In the genomic region with DNA sequence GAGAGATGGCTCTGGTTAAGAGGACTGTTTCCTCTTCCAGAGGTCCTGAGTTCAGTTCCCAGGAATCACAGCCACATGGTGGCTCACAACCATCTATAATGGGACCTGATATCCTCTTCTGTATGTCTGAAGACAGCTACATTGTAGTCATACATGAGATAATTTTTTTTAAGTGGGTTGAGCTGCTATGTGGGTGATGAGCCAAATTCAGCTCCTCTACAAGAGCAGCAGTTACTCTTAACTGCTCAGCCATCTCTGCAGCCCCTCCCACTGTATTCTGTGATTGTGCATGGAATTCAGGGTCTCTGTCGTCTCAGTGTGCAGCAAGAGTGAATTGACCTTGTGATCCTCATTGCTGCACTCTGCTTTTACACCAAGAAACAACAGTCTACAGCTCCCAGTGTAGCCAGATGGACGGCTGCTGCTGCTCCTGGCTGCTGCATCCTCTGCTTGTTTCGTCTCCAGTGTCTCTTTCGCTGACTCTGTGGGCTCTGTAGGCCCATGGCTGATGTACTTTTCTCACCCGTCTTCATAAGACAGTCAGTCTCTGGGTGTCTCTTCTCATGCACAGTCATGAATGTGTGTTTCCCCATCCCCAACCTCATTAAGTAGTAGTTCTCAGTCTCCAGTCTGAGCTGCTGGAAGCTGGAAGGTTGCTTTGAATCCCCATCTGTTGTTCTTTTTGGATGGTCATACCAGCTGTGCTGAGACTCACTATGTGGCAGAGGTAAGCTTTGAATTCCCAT, we compare ENCODE assay signal across 13 mouse cellular contexts. TPM values are rescaled to one million over a fixed set of nuclear protein-coding genes. Genes with fewer than 3 reads are reported as not detected.
DNase-seq lines count a peak whose midpoint lies in the region; ATAC-seq lines count a peak whose summit lies in the region.
"Had no signal": no experiment of that assay in that cellular context is flagged by ENCODE, and none has a peak within 500 bp of the region (broad histone marks: within the 10 kb centered on the region; RNA-seq: fewer than 3 reads in every experiment).

No protein-coding gene starts in this region.

- no peaks in the 10 kb centered on the region for H3K4me1 ChIP-seq in embryonic facial prominence, embryonic 12.5 days
- no peaks in the 10 kb centered on the region for H3K4me1 ChIP-seq in embryonic facial prominence, embryonic 10.5 days
- H3K4me1 ChIP-seq: neural tube, embryonic 12.5 days had no signal

- peak overlapping the region; percentile 54; the same call in 1 of the 2 replicates for H3K27ac ChIP-seq in embryonic facial prominence, embryonic 12.5 days
- no peak overlapping the region for H3K27ac ChIP-seq in embryonic facial prominence, embryonic 10.5 days (replicated peaks)
- H3K27ac ChIP-seq: liver, embryonic 15.5 days; neural tube, embryonic 12.5 days had no signal

- peaks cover 24% of the 10 kb centered on the region for H3K36me3 ChIP-seq in embryonic facial prominence, embryonic 12.5 days
- H3K36me3 ChIP-seq in embryonic facial prominence, embryonic 10.5 days (replicated peaks), result peaks cover 46% of the 10 kb centered on the region

- no peak overlapping the region for H3K4me2 ChIP-seq in embryonic facial prominence, embryonic 12.5 days (replicated peaks)
- H3K4me2 ChIP-seq: heart, embryonic 15.5 days; liver, embryonic 15.5 days; neural tube, embryonic 12.5 days had no signal

- H3K9ac ChIP-seq in embryonic facial prominence, embryonic 12.5 days, result no peak overlapping the region
- H3K9ac ChIP-seq: heart, embryonic 15.5 days; liver, embryonic 15.5 days; neural tube, embryonic 12.5 days had no signal

- no peak for DNase-seq in embryonic facial prominence, embryonic 10.5 days (ENCODE audit: low spot score)
- peak; percentile 24 for DNase-seq in layer of hippocampus, adult 11-12 months (ENCODE audit: low spot score)
- no peak for DNase-seq in layer of hippocampus, adult 9-11 months
- peak; percentile 23 for DNase-seq in 3T3-L1 (ENCODE audit: low read depth, low spot score)
- DNase-seq in layer of hippocampus, adult 9-10 months (ENCODE audit: low spot score), result peak; percentile 22
- DNase-seq in kidney, adult 9 months, result no peak
- no peak for DNase-seq in embryo, embryonic 11 days
- DNase-seq: gastrocnemius, adult 2 months; kidney, adult 11 months had no signal

- 68% methylated on average over 5 of the region's 5 CpGs for WGBS in embryonic facial prominence, embryonic 12.5 days
- WGBS in embryonic facial prominence, embryonic 10.5 days, result 78% methylated on average over 5 of the region's 5 CpGs

- H3K27me3 ChIP-seq in embryonic facial prominence, embryonic 12.5 days, result no peaks in the 10 kb centered on the region
- no peaks in the 10 kb centered on the region for H3K27me3 ChIP-seq in embryonic facial prominence, embryonic 10.5 days (replicated peaks; ENCODE audit: low read depth, poor library complexity, severe bottlenecking)
- H3K27me3 ChIP-seq: heart, embryonic 15.5 days; liver, embryonic 15.5 days; neural tube, embryonic 12.5 days had no signal

- no peak for ATAC-seq in embryonic facial prominence, embryonic 12.5 days (ENCODE audit: insufficient number of reproducible peaks, insufficient read depth, low FRiP score, low TSS enrichment)

- no peak overlapping the region for H3K4me3 ChIP-seq in embryonic facial prominence, embryonic 12.5 days
- H3K4me3 ChIP-seq in embryonic facial prominence, embryonic 10.5 days, result no peak overlapping the region
- H3K4me3 ChIP-seq: heart, embryonic 15.5 days; liver, embryonic 15.5 days; neural tube, embryonic 12.5 days had no signal

- no peaks in the 10 kb centered on the region for H3K9me3 ChIP-seq in embryonic facial prominence, embryonic 12.5 days
- no peaks in the 10 kb centered on the region for H3K9me3 ChIP-seq in embryonic facial prominence, embryonic 10.5 days
- H3K9me3 ChIP-seq: heart, embryonic 15.5 days; liver, embryonic 15.5 days; neural tube, embryonic 12.5 days had no signal

RNA-seq across cellular contexts. Expression of gene Olfr1373, which starts 16.8 kb away (rescaled TPM):
- not detected in 2 replicates for polyA plus RNA-seq in embryonic facial prominence, embryonic 12.5 days (2016; fragmentation: Nextera tagmentation; extraction: Ambion mirVana)
- not detected in 2 replicates for polyA plus RNA-seq in embryonic facial prominence, embryonic 10.5 days (2016; fragmentation: Nextera tagmentation; extraction: Ambion mirVana)
- polyA plus RNA-seq: heart, embryonic 15.5 days; liver, embryonic 15.5 days; neural tube, embryonic 12.5 days had no signal

RNA-seq across cellular contexts. Expression of gene Ppp2ca, which starts 30.0 kb away (rescaled TPM):
- polyA plus RNA-seq in embryonic facial prominence, embryonic 12.5 days (2016; fragmentation: Nextera tagmentation; extraction: Ambion mirVana), result 106 and 108 TPM in 2 replicates
- polyA plus RNA-seq in embryonic facial prominence, embryonic 10.5 days (2016; fragmentation: Nextera tagmentation; extraction: Ambion mirVana), result 80.3 and 84.7 TPM in 2 replicates

Comparison
In these comparisons a context has a peak if more than half of its experiments do, and no peak if none do; other contexts are left out.
1. DNase-seq: peak in layer of hippocampus, adult 11-12 months (single experiment), 3T3-L1 (single experiment) and layer of hippocampus, adult 9-10 months (single experiment); none in embryonic facial prominence, embryonic 10.5 days (single experiment), layer of hippocampus, adult 9-11 months (single experiment), kidney, adult 9 months (single experiment) and embryo, embryonic 11 days (single experiment).